Comparison of ENCODE assay signal across 8 mouse cellular contexts in the genomic region with DNA sequence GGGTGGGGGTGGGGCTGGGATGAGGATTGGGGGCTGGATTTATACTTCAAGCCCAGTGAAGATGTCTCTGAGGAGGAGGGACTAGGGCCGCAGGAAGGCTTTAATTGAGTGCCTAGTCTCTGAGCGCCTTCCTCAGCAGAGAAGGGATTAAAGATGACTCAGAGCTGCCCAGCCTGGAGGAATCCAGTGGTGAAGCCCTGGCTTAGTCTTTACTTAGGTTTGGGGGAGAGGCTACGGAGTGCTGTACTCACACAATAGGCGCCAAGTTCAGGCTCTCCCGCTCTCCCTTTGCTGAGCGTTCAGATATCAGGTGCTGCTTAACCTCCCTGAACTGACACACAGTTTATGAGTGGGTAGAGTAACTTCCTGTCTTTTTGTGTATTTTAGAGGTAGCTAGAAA.
DNase-seq lines count a peak whose midpoint lies in the region; ATAC-seq and TF ChIP-seq lines count a peak whose summit lies in the region.

No protein-coding gene starts in this region.

- H3K36me3 ChIP-seq in embryonic facial prominence, embryonic 15.5 days: no peaks in the 10 kb centered on the region
- H3K36me3 ChIP-seq in limb, embryonic 14.5 days (ENCODE audit: control insufficient read depth, insufficient read depth, low read length): no peaks in the 10 kb centered on the region; the same call in 1 of the 2 replicates
- no peaks in the 10 kb centered on the region for H3K36me3 ChIP-seq in midbrain, embryonic 15.5 days (replicated peaks)
- H3K36me3 ChIP-seq in stomach, postnatal 0 days (ENCODE audit: control insufficient read depth, insufficient read depth, low read length): no peaks in the 10 kb centered on the region

- H3K4me1 ChIP-seq in bone marrow, adult 2 months (ENCODE audit: control insufficient read depth, insufficient read depth, low read length): peaks cover 4% of the 10 kb centered on the region; the same call in 1 of the 2 replicates
- peaks cover 24% of the 10 kb centered on the region for H3K4me1 ChIP-seq in embryonic facial prominence, embryonic 15.5 days
- peaks cover 18% of the 10 kb centered on the region for H3K4me1 ChIP-seq in limb, embryonic 14.5 days (ENCODE audit: control insufficient read depth, insufficient read depth, low read length)
- H3K4me1 ChIP-seq in midbrain, embryonic 15.5 days: peaks cover 29% of the 10 kb centered on the region
- H3K4me1 ChIP-seq in stomach, postnatal 0 days (replicated peaks; ENCODE audit: control insufficient read depth, insufficient read depth): 0 out of 2 replicates have a peak, but pooled peaks cover 4% of the 10 kb centered on the region

- no peaks in the 10 kb centered on the region for H3K27me3 ChIP-seq in embryonic facial prominence, embryonic 15.5 days
- no peaks in the 10 kb centered on the region for H3K27me3 ChIP-seq in limb, embryonic 14.5 days (ENCODE audit: control insufficient read depth, insufficient read depth, low read length)
- no peaks in the 10 kb centered on the region for H3K27me3 ChIP-seq in midbrain, embryonic 15.5 days (replicated peaks)
- no peaks in the 10 kb centered on the region for H3K27me3 ChIP-seq in stomach, postnatal 0 days (ENCODE audit: control insufficient read depth, insufficient read depth, low read length)

- WGBS in bone marrow, adult 2 months: under 1% methylated on average over 6 of the region's 6 CpGs
- under 1% methylated on average over 6 of the region's 6 CpGs for WGBS in embryonic facial prominence, embryonic 15.5 days
- WGBS in limb, embryonic 14.5 days: 2% methylated on average over 6 of the region's 6 CpGs
- under 1% methylated on average over 6 of the region's 6 CpGs for WGBS in midbrain, embryonic 15.5 days
- 1% methylated on average over 6 of the region's 6 CpGs for WGBS in stomach, postnatal 0 days

- peak overlapping the region; percentile 62 for H3K4me2 ChIP-seq in embryonic facial prominence, embryonic 15.5 days (replicated peaks)
- peak overlapping the region; percentile 55 for H3K4me2 ChIP-seq in limb, embryonic 14.5 days (replicated peaks; ENCODE audit: low read depth, low read length, severe bottlenecking)
- peak overlapping the region; percentile 56 for H3K4me2 ChIP-seq in midbrain, embryonic 15.5 days
- peak overlapping the region; percentile 64 for H3K4me2 ChIP-seq in stomach, postnatal 0 days (replicated peaks; ENCODE audit: low read depth)

- peak; percentile 29 for DNase-seq in layer of hippocampus, adult 9-11 months
- DNase-seq in layer of hippocampus, adult 11-12 months (ENCODE audit: low spot score): no peak
- DNase-seq in limb, embryonic 14.5 days (ENCODE audit: low spot score): peak; percentile 36
- peak; percentile 50 for DNase-seq in stomach, postnatal 0 days (ENCODE audit: low spot score)

- H3K27ac ChIP-seq in bone marrow, adult 2 months (ENCODE audit: control insufficient read depth, insufficient read depth, low read depth, low read length, poor library complexity): peak overlapping the region; percentile 86
- H3K27ac ChIP-seq in embryonic facial prominence, embryonic 15.5 days (replicated peaks): peak overlapping the region; percentile 90
- peak overlapping the region; percentile 84; the same call in 1 of the 2 replicates for H3K27ac ChIP-seq in limb, embryonic 14.5 days (replicated peaks; ENCODE audit: low read depth, low read length)
- H3K27ac ChIP-seq in midbrain, embryonic 15.5 days: peak overlapping the region; percentile 88
- peak overlapping the region; percentile 79 for H3K27ac ChIP-seq in stomach, postnatal 0 days (replicated peaks)

- no peak for TF ChIP-seq CTCF in bone marrow, adult 2 months (IDR thresholded peaks at IDR 0.05; ENCODE audit: control insufficient read depth, insufficient read depth, low read length)
- no peak for TF ChIP-seq CTCF in stomach, postnatal 0 days (IDR thresholded peaks at IDR 0.05; ENCODE audit: low read depth)

- peak overlapping the region; percentile 12; the same call in 1 of the 2 replicates for H3K9ac ChIP-seq in embryonic facial prominence, embryonic 15.5 days
- peak overlapping the region; percentile 40 for H3K9ac ChIP-seq in limb, embryonic 14.5 days (ENCODE audit: low read depth, low read length, severe bottlenecking)
- H3K9ac ChIP-seq in midbrain, embryonic 15.5 days: peak overlapping the region; percentile 57
- H3K9ac ChIP-seq in stomach, postnatal 0 days (ENCODE audit: low read length): peak overlapping the region; percentile 50

- ATAC-seq in embryonic facial prominence, embryonic 15.5 days (ENCODE audit: insufficient number of reproducible peaks, low FRiP score, low TSS enrichment, low read depth): peak; percentile 69
- peak; percentile 34 to 44; a peak in 2 of 4 replicates for ATAC-seq in hematopoietic stem cell, adult 5-6 weeks (replicated peaks in 1 of 2; ENCODE audit: insufficient read depth in 1 of 2, low FRiP score in 2 of 2, low TSS enrichment in 1 of 2, low read depth in 1 of 2, poor library complexity in 2 of 2, severe bottlenecking in 2 of 2)
- ATAC-seq in limb, embryonic 14.5 days (ENCODE audit: low FRiP score, low read depth): peak; percentile 47
- peak; percentile 83 for ATAC-seq in midbrain, embryonic 15.5 days (replicated peaks)
- peak; percentile 92 for ATAC-seq in stomach, postnatal 0 days (ENCODE audit: low FRiP score, low TSS enrichment)

- peak overlapping the region; percentile 47 for H3K4me3 ChIP-seq in bone marrow, adult 2 months (replicated peaks; ENCODE audit: control insufficient read depth, low read depth, low read length)
- peak overlapping the region; percentile 57 for H3K4me3 ChIP-seq in embryonic facial prominence, embryonic 15.5 days (replicated peaks)
- H3K4me3 ChIP-seq in limb, embryonic 14.5 days (replicated peaks; ENCODE audit: low read length): peak overlapping the region; percentile 58
- H3K4me3 ChIP-seq in midbrain, embryonic 15.5 days: peak overlapping the region; percentile 61
- peak overlapping the region; percentile 52 for H3K4me3 ChIP-seq in stomach, postnatal 0 days (ENCODE audit: low read depth, low read length)

- no peak for TF ChIP-seq POLR2A in bone marrow, adult 2 months (IDR thresholded peaks at IDR 0.05; ENCODE audit: borderline replicate concordance, control insufficient read depth, low read depth, low read length)
- no peak for TF ChIP-seq POLR2A in limb, embryonic 14.5 days (IDR thresholded peaks at IDR 0.05; ENCODE audit: borderline replicate concordance, extremely low read depth, insufficient read depth, insufficient read length)

- no peak for TF ChIP-seq EP300 in stomach, postnatal 0 days (optimal IDR thresholded peaks at IDR 0.05)

- no peaks in the 10 kb centered on the region for H3K9me3 ChIP-seq in embryonic facial prominence, embryonic 15.5 days (replicated peaks)
- no peaks in the 10 kb centered on the region for H3K9me3 ChIP-seq in limb, embryonic 14.5 days (ENCODE audit: control insufficient read depth, low read length)
- H3K9me3 ChIP-seq in midbrain, embryonic 15.5 days: no peaks in the 10 kb centered on the region
- H3K9me3 ChIP-seq in stomach, postnatal 0 days (ENCODE audit: control insufficient read depth, low read length): no peaks in the 10 kb centered on the region

Comparison
In these comparisons a context has a peak if more than half of its experiments do, and no peak if none do; other contexts are left out.
1. ATAC-seq: peak in every context shown above with its lines; median percentile 92 in stomach, postnatal 0 days; 83 in midbrain, embryonic 15.5 days; 69 in embryonic facial prominence, embryonic 15.5 days; 47 in limb, embryonic 14.5 days; 39 in hematopoietic stem cell, adult 5-6 weeks.